Mouse (Mus musculus) bone marrow macrophage, adult 2 months (primary cell): ENCODE data around the gene Fscn2.
"Not testable (repeated sequence)": the region's sequence is repeated elsewhere in the genome, so short reads cannot be mapped to it uniquely, and the experiment has no call there.

Experiments used
- CTCF ChIP-seq: IDR thresholded peaks from 2 replicates; pipeline ENCODE4 v1.5.1; 2012; ENCODE audit warnings: low read depth, mild to moderate bottlenecking, low read length, moderate library complexity
- POLR2A ChIP-seq: IDR thresholded peaks from 2 replicates; pipeline ENCODE4 v1.6.1; 2012; ENCODE audit warnings: mild to moderate bottlenecking, low read depth, low read length, borderline replicate concordance

DNA sequence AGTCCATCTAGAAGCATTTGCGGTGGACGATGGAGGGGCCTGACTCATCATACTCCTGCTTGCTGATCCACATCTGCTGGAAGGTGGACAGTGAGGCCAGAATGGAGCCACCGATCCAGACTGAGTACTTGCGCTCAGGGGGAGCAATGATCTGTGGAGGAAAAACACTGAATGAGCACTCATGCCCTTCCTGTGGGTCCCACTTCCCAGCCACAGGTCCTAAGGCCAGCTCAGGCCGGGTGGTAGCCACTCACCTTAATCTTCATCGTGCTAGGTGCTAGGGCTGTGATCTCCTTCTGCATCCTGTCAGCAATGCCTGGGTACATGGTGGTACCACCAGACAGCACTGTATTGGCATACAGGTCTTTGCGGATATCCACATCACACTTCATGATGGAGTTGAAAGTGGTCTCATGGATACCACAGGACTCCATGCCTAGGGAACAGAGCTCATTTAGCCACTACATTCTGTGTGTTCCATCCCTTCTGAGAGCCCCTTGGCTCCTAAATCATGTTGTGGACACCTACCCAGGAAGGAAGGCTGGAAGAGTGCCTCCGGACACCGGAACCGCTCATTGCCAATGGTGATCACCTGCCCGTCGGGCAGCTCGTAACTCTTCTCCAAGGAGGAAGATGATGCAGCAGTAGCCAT lies 14.8 kb upstream of the Fscn2 start:
- TF ChIP-seq CTCF, POLR2A: not testable (repeated sequence)
